Mouse (Mus musculus) thymus, postnatal 25 days (tissue): ENCODE measurements around the gene Dot1l.
"Not testable (repeated sequence)": the region's sequence is repeated elsewhere in the genome, so short reads cannot be mapped to it uniquely, and the experiment has no call there.

Experiments
- DNase-seq: peaks from one replicate; pipeline ENCODE4 v3.0.0; 2022

The Dot1l gene

DNA sequence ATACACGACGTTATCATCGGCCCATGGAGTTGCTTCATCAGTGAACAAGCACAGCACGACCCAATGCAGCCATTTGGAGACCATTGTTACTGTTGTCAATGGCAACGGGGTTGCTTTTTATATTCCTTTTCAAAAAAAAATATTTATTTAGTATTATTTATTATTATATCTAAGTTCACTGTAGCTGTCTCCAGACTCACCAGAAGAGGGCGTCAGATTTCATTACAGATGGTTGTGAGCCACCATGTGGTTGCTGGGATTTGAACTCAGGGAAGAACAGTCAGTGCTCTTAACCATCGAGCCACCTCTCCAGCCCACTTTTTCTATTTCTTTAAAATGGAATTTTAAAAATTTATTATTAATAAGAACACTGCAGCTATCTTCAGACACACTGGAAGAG is 59.8 kb downstream of the Dot1l start:
- DNase-seq, result no peak

DNA sequence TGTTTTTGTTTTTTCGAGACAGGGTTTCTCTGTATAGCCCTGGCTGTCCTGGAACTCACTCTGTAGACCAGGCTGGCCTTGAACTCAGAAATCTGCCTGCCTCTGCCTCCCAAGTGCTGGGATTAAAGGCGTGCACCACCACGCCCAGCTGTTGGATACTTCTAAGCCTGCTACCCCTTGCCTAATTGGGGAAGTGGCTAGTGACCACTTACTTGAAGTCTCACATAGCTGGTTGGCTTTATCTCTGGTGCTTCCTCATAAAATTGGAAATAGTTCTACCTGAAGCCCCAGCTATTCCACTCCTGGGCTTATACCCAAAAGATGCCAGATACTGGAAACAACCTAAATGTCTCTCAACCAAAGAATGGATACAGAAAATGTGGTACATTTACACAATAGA is 61.3 kb downstream of the Dot1l start:
- not testable (repeated sequence) for DNase-seq

DNA sequence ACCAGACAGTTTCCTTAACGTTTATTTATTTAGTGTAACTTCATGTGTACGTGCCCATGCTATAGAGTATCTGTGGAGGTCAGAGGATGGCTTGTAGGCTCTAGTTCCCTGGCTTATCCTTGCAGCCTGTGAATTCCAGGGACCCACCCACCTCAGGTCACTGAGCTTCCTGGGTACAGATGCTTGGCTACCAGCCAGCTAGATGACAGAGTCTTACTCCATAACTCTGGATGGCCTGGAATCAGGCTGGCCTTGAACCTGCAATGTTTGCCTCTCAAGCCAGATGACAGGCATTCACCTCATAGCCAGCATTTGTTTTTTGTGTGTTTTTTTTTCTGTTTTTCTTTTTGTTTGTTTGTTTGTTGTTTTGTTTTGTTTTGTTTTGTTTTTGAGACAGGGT is 62.2 kb downstream of the Dot1l start:
- DNase-seq, result no peak

DNA sequence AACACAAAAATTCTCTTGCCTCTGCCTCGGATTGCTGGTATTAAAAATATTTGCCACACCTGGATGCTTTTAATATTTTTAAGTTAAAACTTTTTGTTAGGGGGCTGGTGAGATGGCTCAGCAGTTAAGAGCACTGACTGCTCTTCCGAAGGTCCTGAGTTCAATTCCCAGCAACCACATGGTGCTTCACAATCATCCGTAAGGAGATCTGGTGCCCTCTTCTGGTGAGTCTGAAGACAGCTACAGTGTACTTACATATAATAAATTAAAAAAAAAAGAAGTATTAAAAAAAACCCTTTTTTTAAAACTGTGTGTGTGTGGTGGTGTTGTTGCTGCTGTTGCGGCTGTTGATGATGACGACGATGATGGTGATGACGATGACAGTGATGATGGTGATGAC is 62.9 kb downstream of the Dot1l start:
- not testable (repeated sequence) for DNase-seq

DNA sequence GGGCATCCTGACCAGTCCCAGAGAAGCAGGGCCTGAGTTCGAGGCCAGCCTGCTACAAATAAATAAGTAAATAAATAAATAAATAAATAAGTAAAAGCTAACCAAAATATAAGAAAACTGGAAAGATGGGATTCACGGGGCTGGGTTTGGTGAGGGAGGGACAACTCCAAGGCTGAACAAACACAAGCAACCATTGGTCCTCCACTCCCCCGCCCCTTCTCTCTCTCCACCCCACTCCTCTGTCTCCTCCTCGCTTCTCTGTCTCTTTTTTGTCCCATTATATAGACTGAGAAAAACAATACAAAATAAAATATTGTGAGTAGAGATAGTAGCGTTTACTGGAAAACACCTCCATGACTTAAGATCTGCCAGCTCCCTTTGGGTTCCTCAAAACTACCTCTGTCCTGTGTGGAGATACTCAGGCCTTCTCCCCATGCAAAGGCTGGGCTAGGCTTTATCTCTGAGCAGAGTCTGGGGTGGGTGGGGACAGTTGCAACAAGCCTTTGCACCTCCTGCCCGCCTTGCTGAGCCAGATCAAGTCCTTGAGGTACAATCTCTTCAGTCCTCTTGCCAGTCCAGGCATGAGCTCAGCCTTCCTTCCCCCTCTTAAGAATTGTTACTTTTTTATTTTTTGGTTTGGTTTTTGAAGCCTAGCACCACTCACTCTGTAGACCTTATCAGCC is 63.7 kb downstream of the Dot1l start:
- no peak for DNase-seq

DNA sequence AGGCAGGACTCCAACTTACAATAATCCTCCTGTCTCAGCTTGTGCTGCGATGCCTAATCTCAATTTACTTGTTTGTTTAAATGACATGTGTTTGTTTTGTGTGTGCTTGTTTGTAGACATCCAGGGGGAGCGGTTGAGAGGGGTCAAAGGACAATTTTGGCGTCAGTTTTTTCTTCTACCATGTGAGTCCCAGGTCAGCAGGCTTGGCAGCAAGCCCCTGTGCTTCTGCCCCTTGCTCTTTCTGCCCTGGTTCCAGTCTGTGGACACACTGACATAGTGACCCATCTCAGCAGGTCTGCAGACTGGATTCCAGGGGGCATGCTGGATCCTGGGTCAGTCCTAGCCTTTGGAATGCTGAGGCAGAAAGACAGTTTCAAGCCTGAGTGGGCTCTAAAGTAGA is 64.4 kb downstream of the Dot1l start:
- DNase-seq, result no peak

DNA sequence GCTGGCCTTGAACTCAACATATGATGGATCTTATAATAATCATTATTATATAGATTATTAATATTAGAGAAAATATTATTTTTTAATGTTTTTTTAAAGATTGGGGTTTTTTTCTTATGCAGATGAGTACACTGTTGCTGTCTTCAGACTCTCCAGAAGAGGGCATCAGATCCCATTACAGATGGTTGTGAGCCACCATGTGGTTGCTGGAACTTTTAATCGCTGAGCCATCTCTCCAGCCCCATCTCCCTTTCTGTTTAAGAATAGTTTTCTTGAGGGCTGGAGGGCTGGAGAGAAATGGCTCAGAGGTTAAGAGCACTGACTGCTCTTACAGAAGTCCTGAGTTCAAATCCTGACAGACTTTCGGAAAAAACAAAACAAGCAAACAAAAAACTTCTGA is 67.0 kb downstream of the Dot1l start:
- DNase-seq, result peak; percentile 45

DNA sequence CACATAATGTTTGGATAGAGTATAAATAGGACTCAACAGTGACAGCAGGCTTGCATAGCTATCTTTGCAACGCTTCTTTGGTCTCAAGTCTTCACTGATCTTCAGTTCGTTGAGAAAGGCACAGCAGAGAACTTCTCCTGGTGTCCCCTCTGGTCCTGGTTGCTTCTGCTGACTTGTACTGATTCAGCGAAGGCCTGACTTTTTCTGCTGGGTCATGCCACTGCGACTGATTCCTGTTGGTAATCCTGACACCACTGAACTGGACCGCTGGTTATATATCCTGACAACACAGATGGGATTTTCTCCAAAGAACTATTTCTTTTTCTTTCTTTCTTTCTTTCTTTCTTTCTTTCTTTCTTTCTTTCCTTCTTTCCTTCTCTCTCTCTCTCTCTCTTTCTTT is 67.5 kb downstream of the Dot1l start:
- no peak for DNase-seq

DNA sequence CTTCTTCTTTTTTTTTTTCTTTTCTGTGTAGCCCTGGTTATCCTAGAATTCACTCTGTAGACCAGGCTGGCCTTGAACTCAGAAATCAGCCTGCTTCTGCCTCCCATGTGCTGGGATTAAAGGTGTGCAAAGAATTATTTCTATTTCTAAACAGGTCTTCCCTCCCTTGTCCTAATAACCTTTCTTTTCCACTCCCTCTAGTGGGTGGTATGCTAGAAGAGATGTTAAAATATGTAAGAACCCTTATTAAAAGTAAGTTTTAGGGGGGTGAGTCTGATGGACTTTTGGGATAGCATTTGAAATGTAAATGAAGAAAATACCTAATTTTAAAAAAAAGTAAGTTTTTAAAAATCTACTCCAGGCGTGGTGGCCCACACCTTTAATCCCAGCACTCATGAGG is 68.3 kb downstream of the Dot1l start:
- DNase-seq, result no peak

DNA sequence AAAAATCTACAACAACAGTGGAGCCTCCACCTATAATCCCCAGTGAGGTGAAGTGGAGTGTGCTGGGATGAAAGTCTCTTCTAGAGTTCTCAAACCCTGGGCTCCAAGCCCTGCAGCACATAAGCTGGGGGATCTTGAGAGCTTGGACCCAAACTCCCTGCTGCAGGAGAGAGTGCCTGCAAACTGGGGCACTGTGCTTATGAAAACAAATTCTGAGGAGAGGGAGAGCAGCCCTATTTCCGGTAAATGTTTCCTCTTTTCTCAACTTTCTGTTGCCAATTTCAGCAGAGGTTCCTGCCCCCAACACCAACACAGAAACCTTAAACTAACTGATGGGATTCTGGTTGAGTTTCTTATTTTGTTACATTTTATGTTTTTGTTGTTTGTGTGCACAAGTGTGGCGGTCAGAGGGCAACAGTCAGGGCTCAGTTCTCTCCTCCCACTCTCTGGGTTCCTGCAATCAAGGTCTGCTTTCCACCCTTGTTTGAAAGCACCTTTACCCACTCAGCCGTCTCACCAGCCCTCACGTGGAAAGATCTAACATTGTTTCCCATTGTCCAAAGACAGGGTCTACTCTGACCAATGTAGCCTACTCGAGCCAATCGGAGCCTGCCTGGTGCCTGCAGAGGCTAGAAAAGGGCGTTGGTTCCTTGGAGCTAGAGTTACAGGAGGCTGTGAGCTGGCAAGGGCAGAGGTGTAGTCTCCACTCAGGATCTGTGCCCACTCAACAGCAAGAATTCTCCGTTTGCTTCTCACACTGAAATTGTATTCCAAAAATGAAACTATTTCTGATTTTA is 69.0 kb downstream of the Dot1l start:
- peak; percentile 53 for DNase-seq

DNA sequence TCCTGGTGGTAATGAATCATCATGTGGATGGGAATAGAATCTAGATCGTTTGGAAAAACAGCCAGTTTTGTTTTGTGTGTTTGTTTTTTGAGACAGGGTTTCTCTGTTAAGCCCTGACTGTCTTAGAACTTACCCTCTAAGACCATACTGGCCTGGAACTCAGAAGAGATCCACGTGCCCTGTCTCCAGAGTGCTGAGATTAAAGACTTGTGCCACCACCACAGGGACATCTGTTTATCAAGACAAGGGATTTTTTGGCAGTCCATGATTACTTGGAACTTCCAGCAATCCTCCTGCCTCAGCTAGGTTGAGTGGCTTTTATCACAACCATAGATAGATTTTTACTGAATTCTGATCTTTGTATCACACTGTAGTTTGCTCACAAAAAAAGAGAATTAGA is 69.8 kb downstream of the Dot1l start:
- no peak for DNase-seq

DNA sequence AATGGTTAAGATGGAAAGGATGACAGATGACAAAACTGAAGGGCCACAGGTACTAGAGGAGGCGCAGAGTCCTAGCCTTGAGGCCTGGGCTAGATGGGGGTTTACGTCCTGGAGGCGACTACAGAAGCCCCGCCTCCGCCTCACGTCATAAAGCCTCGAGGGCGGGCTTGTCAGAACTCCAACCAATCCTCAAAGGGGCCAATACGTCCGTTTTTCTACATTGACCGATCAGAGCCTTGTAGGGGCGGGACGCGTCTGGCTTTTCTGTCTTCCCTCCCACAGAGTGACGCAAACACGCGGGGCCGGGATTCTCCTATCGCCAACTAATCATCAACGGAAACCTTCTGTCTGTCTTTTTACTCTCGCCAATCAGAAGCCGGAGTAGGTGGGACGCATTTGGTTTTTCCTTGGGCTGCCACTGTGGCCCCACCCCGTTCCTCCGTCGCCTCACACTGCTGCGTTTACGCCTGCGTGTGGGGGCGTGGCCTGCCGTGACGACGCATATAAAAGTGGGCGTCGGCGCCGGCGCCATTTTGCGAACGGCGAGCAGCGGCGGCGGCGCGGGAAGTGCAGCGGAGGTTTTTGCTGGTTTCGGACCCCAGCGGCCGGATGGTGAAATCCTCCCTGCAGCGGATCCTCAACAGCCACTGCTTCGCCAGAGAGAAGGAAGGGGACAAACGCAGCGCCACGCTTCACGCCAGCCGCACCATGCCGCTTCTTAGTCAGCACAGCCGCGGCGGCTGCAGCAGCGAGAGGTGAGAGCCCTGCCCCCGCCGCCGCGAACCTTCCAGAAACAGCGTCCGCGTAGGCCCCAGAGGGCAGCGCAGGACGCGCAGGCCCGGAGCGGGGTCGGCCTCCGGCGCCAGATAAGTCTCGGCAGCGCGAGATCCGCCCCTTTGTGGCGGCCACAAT is 71.4 kb downstream of the Dot1l start, which contains the start of gene Oaz1:
Gene Oaz1, plus strand, starts transcription at position 506 of the 912 bp plus-strand sequence.
- DNase-seq, result peak; percentile 98

DNA sequence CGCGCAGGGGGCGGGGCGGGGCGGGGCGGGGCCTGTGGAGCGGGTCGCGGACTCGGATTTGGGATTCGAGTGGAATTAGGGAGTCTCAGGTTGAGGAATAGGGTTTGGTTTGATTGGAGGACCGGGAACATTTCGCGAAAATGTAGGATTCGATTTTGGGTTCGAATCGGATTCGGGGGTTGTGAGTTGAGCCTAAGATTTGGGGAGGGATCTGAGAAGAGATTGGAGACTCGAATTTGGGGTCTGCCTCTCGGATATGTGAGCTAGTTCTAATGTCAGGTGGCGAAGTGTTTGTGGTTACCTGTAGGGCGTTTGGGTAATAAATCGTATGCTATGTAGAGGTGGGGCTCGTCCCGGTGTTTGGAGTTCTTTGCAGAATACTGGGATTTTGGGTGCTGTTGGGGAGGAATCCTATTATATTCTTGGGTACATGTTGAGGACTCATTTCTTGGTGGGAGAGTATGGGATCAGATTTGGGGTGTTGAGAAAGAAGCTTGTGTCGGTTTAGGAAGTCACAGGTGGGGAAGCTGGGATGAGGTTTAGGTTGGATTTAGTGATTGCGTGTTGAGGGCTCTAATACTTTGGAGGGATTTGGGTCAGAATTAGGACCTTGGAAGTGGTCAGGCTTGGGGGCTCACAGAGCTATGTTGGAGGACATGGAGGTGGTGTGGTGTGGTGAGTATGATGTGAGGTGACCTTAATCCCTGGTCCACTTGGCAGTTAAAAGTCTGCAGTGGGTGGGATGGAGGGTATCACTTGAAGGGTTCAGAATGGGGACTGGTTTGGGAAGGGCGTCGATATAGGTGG is 72.3 kb downstream of the Dot1l start:
- no peak for DNase-seq

DNA sequence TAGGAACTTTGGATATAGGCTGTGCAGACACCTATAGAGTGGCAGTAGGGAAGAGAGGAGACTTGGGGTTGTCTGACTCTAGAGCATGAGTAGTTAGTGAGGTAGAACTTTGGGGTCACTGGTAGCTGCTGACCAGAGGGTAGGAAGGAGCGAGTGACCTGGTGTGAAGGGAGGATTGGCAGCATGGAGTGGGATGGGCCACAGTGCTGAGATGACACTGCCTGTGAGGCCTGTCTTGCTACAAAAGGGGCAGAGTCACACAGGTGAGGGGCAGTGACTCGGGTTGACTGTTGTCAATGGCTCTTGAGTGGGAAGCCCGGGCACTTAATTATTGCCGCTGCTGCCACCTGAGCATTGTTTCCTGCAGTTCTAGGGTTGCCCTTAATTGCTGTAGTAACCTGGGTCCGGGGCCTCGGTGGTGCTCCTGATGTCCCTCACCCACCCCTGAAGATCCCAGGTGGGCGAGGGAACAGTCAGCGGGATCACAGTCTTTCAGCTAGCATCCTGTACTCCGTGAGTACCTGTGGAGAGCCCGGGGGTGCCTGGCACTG is 72.9 kb downstream of the Dot1l start:
- no peak for DNase-seq

DNA sequence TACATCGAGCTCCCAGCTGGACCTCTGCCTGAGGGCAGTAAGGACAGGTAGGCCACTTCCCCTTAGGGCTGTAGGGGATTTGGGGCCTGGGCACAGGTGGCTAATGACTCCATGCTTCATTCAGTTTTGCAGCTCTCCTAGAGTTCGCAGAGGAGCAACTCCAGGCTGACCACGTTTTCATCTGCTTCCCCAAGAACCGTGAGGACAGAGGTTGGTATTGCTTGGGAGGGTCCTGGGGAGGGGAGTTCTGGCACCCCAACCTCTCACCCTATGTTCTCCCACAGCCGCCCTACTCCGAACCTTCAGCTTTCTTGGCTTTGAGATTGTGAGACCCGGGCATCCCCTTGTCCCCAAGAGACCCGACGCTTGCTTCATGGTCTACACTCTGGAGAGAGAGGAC is 73.6 kb downstream of the Dot1l start:
- not testable (repeated sequence) for DNase-seq

DNA sequence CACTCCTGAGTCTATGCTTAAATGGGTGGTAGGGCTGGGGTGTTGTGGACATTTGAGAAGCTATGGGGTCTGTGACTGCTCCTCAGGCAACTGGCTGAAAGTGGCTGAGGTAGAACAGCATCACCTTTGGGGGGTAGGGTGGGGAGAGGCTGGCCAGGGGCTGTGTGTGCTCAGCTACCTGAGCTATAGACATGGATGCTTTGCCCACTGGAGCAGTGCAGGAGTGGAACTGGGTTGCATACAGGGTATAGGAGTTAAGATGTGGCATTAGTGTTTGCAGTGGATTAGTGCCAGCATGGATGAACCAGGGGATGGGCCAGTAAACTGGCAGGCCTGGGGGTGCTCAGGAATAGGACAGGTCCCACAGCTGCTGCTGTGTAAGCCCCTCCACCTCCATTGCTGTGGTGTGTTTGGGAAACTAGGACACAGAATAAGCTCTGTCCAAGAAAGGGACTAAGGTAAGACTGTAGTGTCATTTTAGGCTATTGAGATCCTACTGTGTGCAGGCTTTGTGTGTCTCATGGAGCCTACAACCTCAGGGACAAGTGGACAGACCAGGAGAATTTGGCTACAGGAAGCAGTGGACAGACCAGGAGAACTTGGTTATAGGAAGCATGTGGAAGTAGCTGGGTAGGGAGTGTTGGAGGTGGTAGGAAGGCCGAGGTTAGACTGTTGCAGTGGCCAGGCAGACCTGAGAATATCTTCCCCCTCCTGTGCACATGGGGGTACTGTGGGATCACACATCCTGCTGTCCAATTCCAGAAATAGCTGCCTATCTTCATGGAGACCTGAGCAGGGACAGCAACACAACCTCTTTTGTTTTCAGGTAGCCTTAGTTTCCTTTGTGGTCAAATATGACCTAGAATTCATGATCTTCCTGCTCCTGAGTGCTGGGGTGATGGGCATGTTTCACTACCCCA is 74.6 kb downstream of the Dot1l start:
- DNase-seq, result no peak

DNA sequence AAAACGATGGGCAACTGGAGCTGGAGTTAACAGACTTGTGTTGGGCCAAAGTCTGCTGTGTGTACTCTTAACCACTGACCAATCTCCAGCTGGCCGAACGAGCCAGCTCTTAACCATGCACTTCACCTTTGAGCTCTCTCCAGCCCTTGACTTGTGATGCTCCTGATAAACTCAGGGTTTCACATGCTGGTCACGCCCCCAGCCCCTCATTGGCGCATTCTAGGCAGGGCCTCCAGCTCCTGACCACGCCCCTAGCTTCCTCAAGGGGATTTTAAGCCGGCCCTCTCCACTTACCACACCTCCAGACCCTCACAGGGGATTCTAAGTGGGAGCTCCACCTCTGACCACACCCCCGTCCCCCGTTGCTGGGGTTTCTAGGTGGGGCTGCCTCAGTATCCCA is 76.1 kb downstream of the Dot1l start:
- peak; percentile 61 for DNase-seq

DNA sequence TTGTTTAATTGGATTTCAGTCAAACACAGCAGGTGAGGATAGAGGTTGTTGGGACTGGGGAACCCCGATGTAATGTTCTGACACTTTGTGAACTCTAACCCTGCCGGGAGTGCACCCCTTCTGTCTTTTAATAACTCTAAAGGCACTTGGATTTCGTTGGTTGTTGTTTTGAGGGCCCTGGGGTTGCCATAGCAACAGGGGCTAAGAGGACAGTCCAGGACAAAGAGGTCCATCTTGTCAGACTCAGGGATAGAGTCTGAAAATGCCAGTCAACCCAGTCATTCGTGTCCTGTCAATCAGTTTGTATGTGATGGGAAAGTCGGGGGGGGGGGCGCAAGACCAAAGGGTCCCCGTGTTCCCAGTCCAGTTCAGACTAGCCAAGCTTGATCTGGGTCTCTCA is 77.8 kb downstream of the Dot1l start:
- DNase-seq, result no peak

DNA sequence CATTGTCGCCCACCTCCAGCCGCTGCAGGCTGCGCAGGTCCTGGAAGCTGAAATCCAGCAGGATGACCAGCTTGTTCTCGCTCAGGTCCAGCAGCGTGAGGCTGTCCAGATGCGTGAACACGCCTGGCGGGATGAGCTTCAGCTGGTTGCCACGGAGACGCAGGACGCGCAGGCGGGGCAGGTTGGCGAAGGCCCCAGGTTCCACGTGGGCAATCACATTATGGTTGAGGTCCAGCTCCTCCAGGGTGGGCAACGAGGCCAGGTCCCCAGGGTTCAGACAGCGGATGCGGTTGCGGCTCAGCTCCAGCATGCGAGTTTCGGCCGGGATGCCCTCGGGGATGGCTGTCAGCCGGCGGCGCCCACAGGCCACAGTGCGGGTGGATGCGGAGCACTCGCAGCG is 80.6 kb downstream of the Dot1l start:
- DNase-seq, result no peak

DNA sequence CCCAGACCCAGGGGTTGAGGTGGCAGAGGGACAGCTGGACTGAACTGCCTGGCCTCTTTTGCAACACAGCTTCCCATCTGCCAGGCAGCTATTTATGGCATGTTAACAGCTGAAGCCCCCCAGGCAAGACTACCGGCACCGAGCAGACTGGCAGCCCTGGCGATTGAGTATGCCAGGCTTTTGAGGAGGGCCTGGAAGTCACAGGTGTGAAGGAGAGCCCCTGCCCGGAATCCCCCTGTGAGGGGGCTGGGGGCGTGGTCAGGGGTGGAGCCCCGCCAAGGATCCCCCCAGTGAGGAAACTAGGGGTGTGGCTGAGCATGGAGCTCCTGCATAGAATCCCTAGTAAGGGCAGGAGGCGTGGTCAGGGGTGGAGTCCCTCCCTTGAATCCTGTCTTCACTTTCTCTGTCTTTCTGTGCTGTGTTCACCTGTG is 82.0 kb downstream of the Dot1l start:
- DNase-seq, result no peak

DNA sequence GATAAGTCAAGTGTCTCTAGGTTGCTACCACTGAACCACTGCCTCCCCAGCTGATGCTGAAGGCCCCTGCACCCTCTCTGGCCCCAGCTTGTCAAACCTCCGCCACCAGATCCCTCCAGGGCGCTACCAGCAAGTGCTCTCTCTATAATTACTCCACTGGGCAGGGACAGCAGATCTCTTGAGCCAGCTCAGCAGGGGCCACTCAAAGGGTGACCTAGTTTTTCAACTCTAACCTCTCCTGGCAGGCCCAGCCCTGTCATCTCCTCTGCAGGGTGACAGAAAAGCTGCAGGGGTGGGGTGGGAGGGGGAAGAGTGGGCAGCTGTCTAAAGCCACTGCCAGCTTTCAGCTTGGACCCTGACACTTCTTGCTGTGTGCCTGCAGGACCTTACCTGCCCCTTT is 82.8 kb downstream of the Dot1l start:
- DNase-seq, result no peak
